Mouse (Mus musculus) c-Kit-positive CD71-negative TER-119-negative erythroid progenitor cells, embryonic 14.5 days (primary cell): ENCODE data around the gene Psmb1.
"Not testable (repeated sequence)": the region's sequence is repeated elsewhere in the genome, so short reads cannot be mapped to it uniquely, and the experiment has no call there.

Experiments
- DNase-seq: peaks from one replicate; pipeline ENCODE4 v3.0.0-alpha.2; 2013; ENCODE audit warnings: low read depth

Gene Psmb1

DNA sequence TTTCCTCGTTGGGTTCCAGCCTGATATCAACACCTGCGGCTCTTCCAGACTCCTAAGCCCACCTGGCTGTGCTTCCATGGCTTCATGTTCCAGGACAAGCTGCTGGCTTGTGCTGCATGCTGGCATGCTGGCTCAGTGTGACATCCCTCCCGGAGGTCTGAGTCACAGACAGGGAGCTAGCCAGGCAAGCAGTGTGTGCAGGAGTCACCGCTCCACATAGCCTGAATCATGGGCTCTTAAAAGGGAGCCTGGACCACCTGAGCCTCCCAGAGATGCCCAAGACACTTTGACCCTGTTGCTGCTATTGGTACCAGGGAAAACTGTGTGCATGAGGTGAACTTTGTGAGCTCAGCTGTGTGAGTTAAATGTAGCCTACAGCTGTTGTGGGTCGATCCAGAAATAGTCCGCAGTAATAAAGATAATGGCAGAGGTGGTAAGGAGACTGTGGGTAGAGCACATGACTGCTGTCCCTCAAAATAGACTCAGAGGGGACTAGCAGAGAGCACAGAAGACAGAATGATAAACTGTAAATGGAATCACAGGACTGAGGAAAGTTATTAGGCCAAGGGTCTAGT, 37.5 kb downstream of the Psmb1 start:
- DNase-seq, result no peak

GRCm38 (mm10) chr17:15459761-15460160, 39.8 kb downstream of the Psmb1 start:
- DNase-seq, result no peak

- no peak for DNase-seq
Measured at GRCm38 (mm10) chr17:15456595-15456994, 43.0 kb downstream of the Psmb1 start.

- DNase-seq, result no peak
Measured at GRCm38 (mm10) chr17:15455203-15455602, 44.3 kb downstream of the Psmb1 start.

- no peak for DNase-seq
Measured at GRCm38 (mm10) chr17:15449606-15450005, 49.9 kb downstream of the Psmb1 start.

- DNase-seq, result not testable (repeated sequence)
Measured at GRCm38 (mm10) chr17:15449144-15449543, 50.4 kb downstream of the Psmb1 start.

DNA sequence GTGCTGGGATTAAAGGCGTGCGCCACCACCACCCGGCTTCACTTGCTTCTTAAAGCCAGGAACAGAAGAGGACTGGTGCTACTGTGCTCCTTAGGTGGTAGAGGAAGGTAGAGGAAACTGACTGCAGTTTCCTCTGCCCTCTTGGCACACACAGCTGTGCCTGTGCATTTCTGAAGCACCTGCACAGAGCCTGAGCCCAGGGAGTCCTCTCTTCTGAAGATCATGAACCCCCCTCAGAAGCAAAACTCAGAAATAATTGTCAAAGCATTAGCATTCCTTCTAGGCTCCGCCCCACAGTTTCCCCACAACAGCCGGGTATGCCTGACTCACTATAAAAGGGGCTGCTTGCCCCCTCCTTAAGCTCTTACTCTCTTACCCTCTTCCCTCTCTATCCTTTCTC, 51.7 kb downstream of the Psmb1 start:
- DNase-seq, result no peak

DNA sequence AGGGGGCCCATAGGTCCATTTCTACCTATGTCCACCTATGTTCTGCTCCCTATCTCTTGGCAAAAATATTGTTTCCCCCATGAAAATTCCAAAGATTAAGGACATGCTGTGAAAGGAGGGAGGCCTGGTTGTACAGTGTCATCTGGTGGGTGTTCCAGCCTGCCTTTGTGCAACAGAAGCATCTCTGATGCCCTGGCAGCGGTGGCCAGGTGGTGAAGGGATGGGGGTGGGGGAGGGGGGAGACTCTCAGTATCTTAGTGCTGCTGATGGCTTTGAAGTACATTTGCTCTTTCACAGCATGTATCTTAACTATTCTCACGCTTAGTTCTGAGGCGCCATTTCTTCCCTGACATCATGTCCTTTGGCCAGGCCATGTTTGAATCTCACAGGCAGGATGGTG, 54.1 kb downstream of the Psmb1 start:
- no peak for DNase-seq

GRCm38 (mm10) chr17:15440463-15441121, 59.0 kb downstream of the Psmb1 start:
- no peak for DNase-seq

- DNase-seq, result no peak
Measured at GRCm38 (mm10) chr17:15440067-15440462, 59.5 kb downstream of the Psmb1 start.

DNA sequence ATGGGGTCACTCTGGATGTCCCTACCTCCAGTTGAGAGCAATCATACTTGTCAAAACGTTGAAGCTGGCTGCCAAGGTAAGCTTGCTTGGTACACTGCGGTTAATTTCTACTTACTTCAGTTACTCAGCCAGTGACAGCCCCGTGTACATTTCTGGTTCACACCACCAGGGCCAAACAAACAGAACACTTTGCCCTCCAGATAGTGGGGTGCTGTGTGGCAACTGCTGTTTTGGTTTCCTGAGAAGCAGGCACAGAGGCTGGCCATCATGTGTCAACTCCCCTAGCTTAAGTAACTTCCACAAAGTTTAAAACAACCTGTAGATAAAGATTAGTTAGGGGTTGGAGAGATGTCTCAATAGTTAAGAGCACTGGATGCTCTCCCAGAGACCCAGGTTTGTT, 64.8 kb downstream of the Psmb1 start:
- DNase-seq, result no peak

DNA sequence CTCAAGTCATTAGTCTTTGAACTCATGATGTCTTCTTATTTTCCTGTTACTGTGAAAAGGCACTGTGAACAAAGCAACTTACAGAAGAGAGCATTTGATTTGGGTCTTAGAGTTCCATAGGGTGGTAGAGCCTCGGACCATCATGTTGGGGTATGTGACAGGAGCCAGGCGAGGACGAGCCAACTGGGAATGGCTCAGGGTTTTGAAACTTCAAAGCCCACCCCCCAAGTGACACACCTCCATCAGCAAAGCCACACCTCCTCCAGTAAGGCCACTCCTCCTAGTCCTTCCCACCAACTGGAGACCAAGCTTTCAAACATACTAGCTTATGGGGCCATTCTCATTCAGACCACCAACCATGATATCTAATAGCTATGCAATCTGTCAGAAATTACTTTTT, 67.5 kb downstream of the Psmb1 start:
- DNase-seq, result no peak

DNA sequence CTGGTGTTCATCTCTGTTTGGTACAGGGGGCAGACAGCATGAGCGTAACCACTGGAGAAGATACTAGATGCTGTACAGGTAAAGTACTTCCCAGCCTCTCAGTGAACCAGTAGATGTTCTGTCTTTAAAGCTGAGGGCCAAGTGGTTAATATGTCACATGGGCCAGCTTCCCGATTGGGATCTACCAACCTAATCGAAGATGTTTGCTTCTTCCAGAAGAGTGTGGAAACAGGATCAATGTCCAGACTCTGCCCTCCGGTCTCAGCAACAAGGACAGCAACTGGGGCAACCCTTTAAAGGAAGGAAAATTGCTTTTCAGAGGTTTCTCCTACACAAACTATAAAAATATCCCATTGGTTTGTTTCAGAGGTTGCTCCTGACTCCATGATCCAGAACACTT, 68.0 kb downstream of the Psmb1 start:
- DNase-seq, result no peak

- no peak for DNase-seq
Measured at GRCm38 (mm10) chr17:15431021-15431514, 68.5 kb downstream of the Psmb1 start.

GRCm38 (mm10) chr17:15429937-15430336, 69.6 kb downstream of the Psmb1 start:
- no peak for DNase-seq

- DNase-seq, result no peak
Measured at GRCm38 (mm10) chr17:15429451-15429850, 70.1 kb downstream of the Psmb1 start.

DNA sequence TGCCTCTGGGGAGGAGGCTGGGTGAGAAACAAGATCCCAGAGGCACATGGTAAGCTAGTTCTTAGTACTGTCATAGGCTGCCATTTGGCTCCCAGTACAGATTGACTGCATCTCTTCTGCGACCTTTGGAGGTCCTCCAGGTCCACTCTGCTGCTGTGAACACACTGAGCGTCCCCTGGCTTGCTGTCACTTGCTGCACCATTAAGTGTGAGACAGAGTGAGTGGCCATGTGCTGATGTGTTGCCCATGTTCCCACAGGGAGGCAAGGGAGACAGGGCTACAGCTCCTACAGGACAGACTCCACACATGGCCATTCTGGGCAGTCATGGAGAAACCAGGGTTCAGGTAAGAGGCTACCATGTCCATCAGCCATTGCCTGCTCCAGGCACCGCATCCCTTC, 73.6 kb downstream of the Psmb1 start:
- no peak for DNase-seq
